Mouse (Mus musculus): ENCODE measurements around the gene Map1lc3b. TPM values are rescaled to one million over a fixed set of nuclear protein-coding genes. Genes with fewer than 3 reads are reported as not detected.

Gene Map1lc3b
- polyA plus RNA-seq, 1 experiment from 2014 or later, result 202 TPM

GRCm38 (mm10) chr8:121598190-121598589 lies 8.0 kb downstream of the Map1lc3b start:
- Histone ChIP-seq H3K4me2 (no peak overlapping the region), H3K27ac (ENCODE audit: low read depth) (no peak overlapping the region), H3K9ac (no peak overlapping the region), H3K4me3 (ENCODE audit: low read depth, low read length) (no peak overlapping the region), H3K36me3 (ENCODE audit: insufficient read depth) (peaks cover 79% of the 10 kb centered on the region), H3K4me1 (ENCODE audit: insufficient read depth) (no peaks in the 10 kb centered on the region), H3K27me3 (ENCODE audit: insufficient read depth, low read length) (no peaks in the 10 kb centered on the region), H3K9me3 (ENCODE audit: low read depth, low read length) (no peaks in the 10 kb centered on the region)
- DNase-seq (no peak), ATAC-seq (ENCODE audit: insufficient read depth) (no peak)
- no peak for TF ChIP-seq CTCF (IDR thresholded peaks at IDR 0.05; ENCODE audit: low read depth)
- 87% methylated on average over 7 of the region's 7 CpGs for WGBS

GRCm38 (mm10) chr8:121598892-121599291 lies 8.7 kb downstream of the Map1lc3b start:
- Histone ChIP-seq H3K27ac (ENCODE audit: low read depth) (no peak overlapping the region), H3K4me2 (no peak overlapping the region), H3K9me3 (ENCODE audit: low read depth, low read length) (no peaks in the 10 kb centered on the region), H3K4me3 (ENCODE audit: low read depth, low read length) (no peak overlapping the region), H3K36me3 (ENCODE audit: insufficient read depth) (peaks cover 84% of the 10 kb centered on the region), H3K4me1 (ENCODE audit: insufficient read depth) (no peaks in the 10 kb centered on the region), H3K9ac (no peak overlapping the region), H3K27me3 (ENCODE audit: insufficient read depth, low read length) (no peaks in the 10 kb centered on the region)
- peak; percentile 89 for TF ChIP-seq CTCF (IDR thresholded peaks at IDR 0.05; ENCODE audit: low read depth)
- 29% methylated on average over 7 of the region's 7 CpGs for WGBS
- ATAC-seq (ENCODE audit: insufficient read depth) (peak; percentile 71), DNase-seq (peak; percentile 90)

GRCm38 (mm10) chr8:121599842-121600241 lies 9.7 kb downstream of the Map1lc3b start:
- Histone ChIP-seq H3K27ac (ENCODE audit: low read depth) (no peak overlapping the region), H3K36me3 (ENCODE audit: insufficient read depth) (peaks cover 86% of the 10 kb centered on the region), H3K4me2 (no peak overlapping the region), H3K4me3 (ENCODE audit: low read depth, low read length) (no peak overlapping the region), H3K4me1 (ENCODE audit: insufficient read depth) (no peaks in the 10 kb centered on the region), H3K27me3 (ENCODE audit: insufficient read depth, low read length) (no peaks in the 10 kb centered on the region), H3K9me3 (ENCODE audit: low read depth, low read length) (no peaks in the 10 kb centered on the region), H3K9ac (no peak overlapping the region)
- 77% methylated on average over 14 of the region's 14 CpGs for WGBS
- ATAC-seq (ENCODE audit: insufficient read depth), result no peak
- no peak for TF ChIP-seq CTCF (IDR thresholded peaks at IDR 0.05; ENCODE audit: low read depth)
- no peak for DNase-seq

GRCm38 (mm10) chr8:121602411-121602810 lies 12.2 kb downstream of the Map1lc3b start:
- no peaks in the 10 kb centered on the region for H3K9me3 ChIP-seq (ENCODE audit: low read depth, low read length)
- H3K36me3 ChIP-seq (ENCODE audit: insufficient read depth), result peaks cover 92% of the 10 kb centered on the region
- H3K4me2 ChIP-seq, result no peak overlapping the region
- no peaks in the 10 kb centered on the region for H3K4me1 ChIP-seq (ENCODE audit: insufficient read depth)
- ATAC-seq (ENCODE audit: insufficient read depth) (no peak), DNase-seq (no peak)
- H3K27me3 ChIP-seq (ENCODE audit: insufficient read depth, low read length), result no peaks in the 10 kb centered on the region
- WGBS, result 91% methylated on average over 12 of the region's 12 CpGs
- no peak overlapping the region for H3K27ac ChIP-seq (ENCODE audit: low read depth)
- H3K4me3 ChIP-seq (ENCODE audit: low read depth, low read length), result no peak overlapping the region
- H3K9ac ChIP-seq, result no peak overlapping the region
- TF ChIP-seq CTCF (IDR thresholded peaks at IDR 0.05; ENCODE audit: low read depth), result no peak

- H3K27me3 ChIP-seq (ENCODE audit: insufficient read depth, low read length), result no peaks in the 10 kb centered on the region
- no peak overlapping the region for H3K4me2 ChIP-seq
- H3K4me1 ChIP-seq (ENCODE audit: insufficient read depth), result no peaks in the 10 kb centered on the region
- DNase-seq (peak; percentile 88), ATAC-seq (ENCODE audit: insufficient read depth) (peak; percentile 22; the same call in 1 of the 2 replicates)
- H3K9ac ChIP-seq, result no peak overlapping the region
- H3K27ac ChIP-seq (ENCODE audit: low read depth), result no peak overlapping the region
- WGBS, result 30% methylated on average over 3 of the region's 3 CpGs
- H3K36me3 ChIP-seq (ENCODE audit: insufficient read depth), result peaks cover 92% of the 10 kb centered on the region
- TF ChIP-seq CTCF (IDR thresholded peaks at IDR 0.05; ENCODE audit: low read depth), result peak; percentile 84
- no peaks in the 10 kb centered on the region for H3K9me3 ChIP-seq (ENCODE audit: low read depth, low read length)
- no peak overlapping the region for H3K4me3 ChIP-seq (ENCODE audit: low read depth, low read length)
Observed at GRCm38 (mm10) chr8:121602860-121603259, 12.7 kb downstream of the Map1lc3b start.

DNA sequence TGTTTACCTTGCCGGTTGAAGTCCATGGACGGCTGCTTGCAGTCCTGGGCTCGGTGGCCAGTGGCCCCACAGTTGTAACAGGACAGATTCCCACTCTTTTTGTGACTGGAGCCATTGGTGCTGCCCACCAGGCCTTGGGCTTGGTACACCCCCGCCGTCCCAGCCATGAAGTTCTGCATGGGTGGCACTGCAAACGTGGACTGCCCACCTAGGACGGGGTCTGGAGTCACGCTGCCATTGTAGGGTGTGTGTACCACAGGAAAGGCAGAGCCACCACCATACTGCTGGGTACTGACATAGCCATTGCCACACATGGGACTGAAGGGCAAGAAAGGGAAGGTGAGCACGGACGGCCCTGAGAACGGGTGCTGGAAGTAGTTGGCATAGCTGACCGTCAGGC lies 13.6 kb downstream of the Map1lc3b start:
- Histone ChIP-seq H3K9ac (no peak overlapping the region), H3K36me3 (ENCODE audit: insufficient read depth) (peaks cover 95% of the 10 kb centered on the region), H3K4me2 (no peak overlapping the region), H3K4me3 (ENCODE audit: low read depth, low read length) (no peak overlapping the region), H3K27ac (ENCODE audit: low read depth) (no peak overlapping the region), H3K9me3 (ENCODE audit: low read depth, low read length) (no peaks in the 10 kb centered on the region), H3K27me3 (ENCODE audit: insufficient read depth, low read length) (no peaks in the 10 kb centered on the region), H3K4me1 (ENCODE audit: insufficient read depth) (no peaks in the 10 kb centered on the region)
- TF ChIP-seq CTCF (IDR thresholded peaks at IDR 0.05; ENCODE audit: low read depth), result no peak
- 94% methylated on average over 12 of the region's 12 CpGs for WGBS
- ATAC-seq (ENCODE audit: insufficient read depth) (no peak), DNase-seq (no peak)

- no peak overlapping the region for H3K4me2 ChIP-seq
- no peak overlapping the region for H3K9ac ChIP-seq
- H3K36me3 ChIP-seq (ENCODE audit: insufficient read depth), result peaks cover 79% of the 10 kb centered on the region
- H3K9me3 ChIP-seq (ENCODE audit: low read depth, low read length), result no peaks in the 10 kb centered on the region
- peak; percentile 22 for DNase-seq
- no peaks in the 10 kb centered on the region for H3K4me1 ChIP-seq (ENCODE audit: insufficient read depth)
- H3K4me3 ChIP-seq (ENCODE audit: low read depth, low read length), result no peak overlapping the region
- ATAC-seq (ENCODE audit: insufficient read depth), result no peak
- no peaks in the 10 kb centered on the region for H3K27me3 ChIP-seq (ENCODE audit: insufficient read depth, low read length)
- peak; percentile 54 for TF ChIP-seq CTCF (IDR thresholded peaks at IDR 0.05; ENCODE audit: low read depth)
- no peak overlapping the region for H3K27ac ChIP-seq (ENCODE audit: low read depth)
- 81% methylated on average over 5 of the region's 5 CpGs for WGBS
Observed at GRCm38 (mm10) chr8:121607661-121608060, 17.5 kb downstream of the Map1lc3b start.

DNA sequence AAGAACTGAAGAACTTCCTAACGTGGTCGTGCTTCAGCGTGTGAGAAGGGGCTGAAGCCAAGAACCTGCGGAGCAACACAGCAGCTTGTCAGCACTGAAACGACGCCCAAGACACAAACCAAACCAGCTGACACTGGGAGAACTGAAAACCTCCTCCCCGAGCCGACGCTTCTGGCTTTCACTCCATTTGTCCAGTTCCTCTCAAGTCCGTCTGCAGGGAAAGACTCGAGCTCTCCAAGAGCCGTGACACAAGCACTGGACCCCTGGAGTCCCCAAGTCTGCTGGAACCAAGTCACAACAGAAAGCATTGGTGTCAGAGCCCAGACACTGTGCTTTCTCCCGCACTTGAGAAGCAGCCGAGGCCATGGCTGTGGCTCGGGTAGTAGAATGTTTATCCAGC lies 19.1 kb downstream of the Map1lc3b start:
- no peak for ATAC-seq (ENCODE audit: insufficient read depth)
- TF ChIP-seq CTCF (IDR thresholded peaks at IDR 0.05; ENCODE audit: low read depth), result no peak
- Histone ChIP-seq H3K36me3 (ENCODE audit: insufficient read depth) (peaks cover 66% of the 10 kb centered on the region), H3K9me3 (ENCODE audit: low read depth, low read length) (no peaks in the 10 kb centered on the region), H3K4me3 (ENCODE audit: low read depth, low read length) (no peak overlapping the region), H3K4me2 (no peak overlapping the region), H3K4me1 (ENCODE audit: insufficient read depth) (no peaks in the 10 kb centered on the region), H3K9ac (no peak overlapping the region), H3K27ac (ENCODE audit: low read depth) (no peak overlapping the region), H3K27me3 (ENCODE audit: insufficient read depth, low read length) (no peaks in the 10 kb centered on the region)
- no peak for DNase-seq
- WGBS, result 85% methylated on average over 15 of the region's 15 CpGs

Measured in lung, embryonic 14.5 days (tissue).